Mouse (Mus musculus) CH12F3 (cell line): Measurements from ENCODE around the gene Rbfox2.

Source experiments
- in situ Hi-C: fragments of 300-500 bp; cut with MboI; formaldehyde crosslinking; loops from 2 replicates; pipeline ENCODE4 v1.14.3; 2020; ENCODE audit warnings: low sequenced_read_pairs

The Rbfox2 gene

GRCm38 (mm10) chr15:77152336-77153087 is 154.3 kb downstream of the Rbfox2 start:
- in situ Hi-C loops = no loop called here

GRCm38 (mm10) chr15:77151816-77152215 is 155.0 kb downstream of the Rbfox2 start:
- in situ Hi-C loops = no loop called here

- in situ Hi-C loops = no loop called here
Measured at GRCm38 (mm10) chr15:77151178-77151577, 155.6 kb downstream of the Rbfox2 start.

DNA sequence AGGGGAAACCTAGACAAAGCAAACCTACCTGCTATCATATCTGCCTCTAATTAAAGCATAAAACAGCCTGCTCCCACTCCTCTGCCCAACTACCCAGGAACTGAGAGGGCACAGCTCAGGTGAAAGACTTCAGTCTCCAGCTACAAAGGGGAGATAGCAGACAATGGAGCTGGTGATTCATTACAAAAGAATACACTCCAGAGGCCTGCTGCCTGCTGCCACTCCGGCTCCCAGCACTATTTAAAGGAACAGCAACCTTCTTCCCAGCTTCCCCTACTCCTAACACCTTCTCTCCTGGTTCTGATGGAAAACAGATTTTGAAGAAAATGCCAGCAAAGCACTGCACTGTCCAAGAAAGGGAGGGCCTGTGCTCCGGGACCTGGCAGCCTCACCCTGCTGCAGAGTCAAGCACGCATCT is 156.4 kb downstream of the Rbfox2 start:
- in situ Hi-C loops = no loop called here

DNA sequence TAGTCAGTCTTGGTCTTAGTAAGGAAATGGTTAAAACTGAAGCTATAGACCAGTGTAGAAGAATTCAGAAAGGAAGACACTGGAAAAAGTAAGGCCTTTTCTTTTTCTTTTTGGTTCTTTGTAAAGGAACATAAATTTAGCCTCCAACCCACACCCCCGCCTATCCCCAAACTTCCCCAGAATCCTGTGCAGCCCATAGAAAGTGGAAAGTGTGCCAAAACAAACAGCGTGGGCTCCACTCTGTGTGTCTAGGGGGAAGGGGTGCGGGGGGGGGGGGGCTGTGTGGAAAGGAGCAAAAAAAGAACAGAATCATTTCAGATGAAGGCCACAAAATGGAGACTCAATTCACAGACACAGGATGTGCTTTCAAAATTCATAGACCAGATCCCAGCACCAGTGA is 156.8 kb downstream of the Rbfox2 start:
- in situ Hi-C loops = no loop called here

DNA sequence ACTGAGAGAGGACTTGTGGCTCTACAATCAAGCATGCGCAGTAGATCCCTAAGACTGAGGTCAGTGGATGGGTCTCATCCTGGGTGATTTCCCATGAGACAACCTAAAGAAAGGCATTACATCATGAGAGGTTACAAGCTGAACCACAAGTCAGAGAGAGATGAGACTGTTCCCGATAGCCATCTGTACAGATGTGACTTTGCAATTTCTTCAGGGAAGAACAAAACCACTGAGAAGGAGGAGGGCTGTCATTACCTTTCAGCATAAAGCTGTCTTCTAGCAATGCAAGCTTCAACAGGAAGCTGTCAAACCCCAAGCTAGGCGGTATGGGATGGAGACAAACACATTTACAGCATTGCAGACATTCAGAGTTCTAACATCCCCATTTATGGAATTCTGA is 157.3 kb downstream of the Rbfox2 start:
- in situ Hi-C loops = no loop called here

GRCm38 (mm10) chr15:77146942-77147341 is 159.9 kb downstream of the Rbfox2 start:
- in situ Hi-C loops = no loop called here

DNA sequence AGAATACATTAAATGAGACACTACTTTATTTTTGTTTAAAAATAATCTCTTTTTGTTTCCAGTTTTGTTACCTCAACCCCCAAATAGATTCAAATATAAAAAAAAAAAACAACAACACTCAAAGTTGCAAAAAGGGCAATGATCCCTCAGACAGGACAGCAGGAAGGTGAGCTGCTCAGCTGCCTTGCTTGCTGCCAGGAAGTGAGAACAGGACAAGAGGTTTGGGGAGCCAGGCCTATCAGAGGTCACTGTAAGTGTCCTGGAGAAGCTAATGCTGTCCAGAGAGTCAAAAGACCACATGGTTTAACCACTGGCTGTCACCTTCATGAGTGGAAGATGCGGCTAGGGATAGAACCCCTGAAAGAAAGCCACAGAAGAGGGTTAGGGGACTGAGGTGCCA is 161.8 kb downstream of the Rbfox2 start:
- in situ Hi-C loops = no loop called here

GRCm38 (mm10) chr15:77142787-77143186 is 164.0 kb downstream of the Rbfox2 start:
- in situ Hi-C loops = no loop called here

- in situ Hi-C loops = no loop called here
Measured at GRCm38 (mm10) chr15:77142352-77142751, 164.5 kb downstream of the Rbfox2 start.

- in situ Hi-C loops = no loop called here
Measured at GRCm38 (mm10) chr15:77141711-77142110, 165.1 kb downstream of the Rbfox2 start.

- in situ Hi-C loops = no loop called here
Measured at GRCm38 (mm10) chr15:77138282-77138681, 168.5 kb downstream of the Rbfox2 start.

DNA sequence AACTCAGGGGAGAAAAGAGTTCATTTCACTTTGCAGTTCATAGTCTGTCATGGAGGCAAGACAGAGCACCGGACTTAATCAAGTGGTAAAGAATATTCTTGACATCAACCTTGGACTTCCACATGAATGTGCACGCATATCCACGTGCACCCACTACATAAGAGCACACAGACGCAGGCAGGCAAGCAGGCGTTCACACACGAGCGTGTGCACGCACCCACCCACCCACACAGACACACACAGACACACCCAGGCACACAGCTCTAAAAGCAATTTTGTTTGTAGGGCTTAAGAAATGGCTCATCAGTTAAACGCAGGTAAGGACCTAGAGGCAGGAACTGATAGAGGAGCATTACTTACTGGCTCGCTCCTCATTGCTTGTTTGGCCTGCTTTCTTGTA is 172.3 kb downstream of the Rbfox2 start:
- in situ Hi-C loops = no loop called here

DNA sequence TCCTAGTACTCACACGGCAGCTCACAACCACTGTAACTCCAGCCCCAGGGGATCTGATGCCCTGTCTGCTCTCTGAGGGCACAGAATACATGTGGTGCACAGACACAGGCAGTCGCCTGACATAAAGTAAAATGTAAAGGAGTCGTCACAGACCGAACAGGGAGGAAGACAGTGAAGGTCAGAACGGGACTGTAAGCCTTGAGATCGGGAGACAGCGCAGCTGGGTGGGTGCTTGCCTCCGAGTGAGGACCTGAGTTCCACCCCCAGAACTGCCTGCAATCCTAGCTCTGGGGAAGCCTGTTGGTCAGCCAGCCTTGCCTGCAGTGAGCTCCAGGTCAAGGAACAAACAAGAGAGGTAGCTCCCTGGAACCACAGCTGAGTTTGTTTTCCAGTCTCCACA is 177.7 kb downstream of the Rbfox2 start:
- in situ Hi-C loops = no loop called here

- in situ Hi-C loops = no loop called here
Measured at GRCm38 (mm10) chr15:77127737-77128136, 179.1 kb downstream of the Rbfox2 start.

- in situ Hi-C loops = no loop called here
Measured at GRCm38 (mm10) chr15:77126674-77127073, 180.1 kb downstream of the Rbfox2 start.

GRCm38 (mm10) chr15:77124372-77125117 is 182.3 kb downstream of the Rbfox2 start:
- in situ Hi-C loops = no loop called here

DNA sequence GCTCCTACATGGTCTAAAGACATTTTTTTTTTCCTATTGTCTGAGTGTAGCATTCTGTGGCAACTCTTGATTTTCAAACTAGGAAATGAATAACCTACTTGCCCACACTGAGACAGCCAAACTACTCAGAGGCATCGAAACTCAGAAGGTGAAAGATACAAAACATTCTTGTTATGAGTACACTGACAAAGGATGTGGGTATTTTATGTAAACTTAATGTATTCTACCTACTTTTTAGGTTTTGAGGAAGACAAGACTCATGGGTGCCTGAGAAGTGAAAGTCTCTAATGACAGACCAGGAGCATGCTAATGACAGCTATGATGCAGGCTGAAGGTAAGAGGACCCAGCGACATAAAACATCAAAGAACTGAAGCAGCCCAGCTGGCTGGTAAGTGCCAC is 184.0 kb downstream of the Rbfox2 start:
- in situ Hi-C loops = no loop called here

DNA sequence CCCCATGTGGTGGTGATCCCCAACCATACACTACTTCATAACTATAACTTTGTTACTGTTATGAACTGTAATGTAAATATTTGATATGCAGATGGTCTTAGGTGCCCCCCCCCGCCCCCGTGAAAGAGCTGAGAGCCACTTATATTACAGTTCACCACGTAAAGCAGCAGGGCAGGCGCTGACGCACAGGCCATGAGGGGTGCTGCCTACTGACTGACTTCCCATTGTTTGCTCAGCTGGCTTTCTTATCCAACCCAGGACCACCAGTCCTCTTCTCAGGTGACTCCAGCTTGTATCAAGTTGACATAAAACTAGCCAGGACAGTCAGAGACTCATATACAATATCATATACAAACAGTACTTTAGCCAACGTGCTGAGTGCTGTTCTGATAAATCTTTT is 184.6 kb downstream of the Rbfox2 start:
- in situ Hi-C loops = no loop called here

DNA sequence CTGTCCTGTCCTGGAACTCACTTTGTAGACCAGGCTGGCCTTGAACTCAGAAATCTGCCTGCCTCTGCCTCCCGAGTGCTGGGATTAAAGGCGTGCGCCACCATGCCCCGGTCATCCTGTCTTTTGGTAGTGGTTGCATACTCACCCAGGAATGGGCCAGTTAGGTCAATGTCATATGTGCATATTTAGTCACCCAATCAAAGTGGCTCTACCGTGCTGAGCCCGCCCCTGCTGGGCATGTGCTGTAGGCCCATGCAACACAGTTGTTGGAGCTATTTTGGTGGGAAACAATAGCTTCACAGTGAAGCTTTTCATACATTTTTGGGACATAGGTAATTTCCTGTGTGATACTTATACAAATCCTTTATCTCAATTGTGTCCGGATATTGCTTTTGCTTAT is 187.1 kb downstream of the Rbfox2 start:
- in situ Hi-C loops = no loop called here

- in situ Hi-C loops = no loop called here
Measured at GRCm38 (mm10) chr15:77117209-77117608, 189.6 kb downstream of the Rbfox2 start.

DNA sequence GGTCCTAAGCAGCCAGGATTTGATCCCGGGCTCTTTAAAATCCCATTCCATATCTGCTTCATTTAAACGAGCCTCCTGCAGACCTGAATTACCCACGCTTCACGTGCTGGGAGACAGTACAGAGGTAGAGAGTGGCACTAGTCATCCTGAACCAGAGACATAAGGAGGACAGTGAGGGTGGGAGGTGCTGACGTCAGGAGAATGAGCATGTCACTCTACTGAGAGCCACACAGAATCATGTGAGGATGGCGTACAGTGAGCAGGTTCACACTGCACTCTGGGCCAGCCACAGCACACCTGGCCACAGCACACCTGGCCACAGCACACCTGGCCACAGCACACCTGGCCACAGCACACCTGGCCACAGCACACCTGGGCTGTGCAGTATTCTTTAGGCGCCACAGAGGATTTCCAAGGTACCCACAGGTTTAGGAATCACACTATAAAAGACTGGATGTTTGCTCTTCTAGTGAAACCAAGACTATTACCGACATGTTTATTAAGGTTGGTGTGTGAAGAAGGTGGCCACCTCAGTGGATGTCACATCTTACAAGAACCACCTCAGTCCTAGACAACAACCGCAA is 190.6 kb downstream of the Rbfox2 start:
- in situ Hi-C loops = no loop called here
